Mouse (Mus musculus): ENCODE results near the gene Dhrs13.
"Not testable (repeated sequence)": the region's sequence is repeated elsewhere in the genome, so short reads cannot be mapped to it uniquely, and the experiment has no call there.

Dhrs13 gene

DNA sequence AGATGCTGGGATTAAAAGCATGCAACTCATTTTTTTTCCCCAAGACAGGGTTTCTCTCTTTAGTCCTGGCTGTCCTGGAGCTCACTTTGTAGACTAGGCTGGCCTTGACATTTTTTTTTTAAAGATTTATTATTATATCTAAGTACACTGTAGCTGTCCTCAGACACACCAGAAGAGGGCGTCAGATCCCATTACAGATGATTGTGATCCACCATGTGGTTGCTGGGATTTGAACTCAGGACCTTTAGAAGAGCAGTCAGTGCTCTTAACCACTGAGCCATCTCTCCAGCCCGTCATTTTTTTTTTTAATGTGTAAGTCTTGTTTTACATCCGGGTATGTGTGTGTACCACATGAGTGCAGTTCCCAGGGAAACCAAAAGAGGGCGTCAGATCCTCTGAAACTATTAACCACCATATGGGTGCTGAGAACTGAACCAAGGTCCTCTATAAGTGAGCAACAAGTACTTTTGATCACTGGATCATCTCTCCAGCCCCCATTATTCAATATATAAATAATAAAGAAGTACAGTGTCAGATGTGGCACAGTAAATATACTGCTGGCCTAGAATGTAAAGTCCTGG, 10.3 kb downstream of the Dhrs13 start:
- DNase-seq (ENCODE audit: low read depth, low spot score): not testable (repeated sequence)

DNA sequence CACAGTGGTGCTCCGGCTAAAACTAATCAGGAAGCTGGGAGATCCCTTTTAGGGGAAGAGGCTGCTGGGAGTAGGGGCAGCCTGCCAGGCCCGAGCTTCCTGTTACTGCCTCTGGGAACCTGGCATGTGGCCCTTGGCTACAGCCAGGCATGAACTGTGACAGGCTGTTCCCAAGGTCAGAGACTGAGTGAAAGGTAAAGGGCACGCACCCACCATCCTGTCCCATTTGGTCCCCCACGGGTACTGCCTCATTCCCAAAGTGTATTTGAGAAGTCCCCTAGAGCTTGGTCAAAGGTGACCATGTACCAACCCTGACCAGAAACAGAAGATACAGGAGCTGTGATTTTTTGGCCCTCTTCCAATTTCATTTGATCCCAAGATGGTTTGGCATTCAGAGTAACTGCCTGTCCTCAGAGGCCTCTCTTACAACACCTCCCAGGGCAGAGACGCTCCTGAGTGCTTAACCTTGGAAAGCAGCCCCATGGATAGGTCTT, 12.7 kb downstream of the Dhrs13 start:
- DNase-seq (ENCODE audit: low read depth, low spot score): no peak

DNA sequence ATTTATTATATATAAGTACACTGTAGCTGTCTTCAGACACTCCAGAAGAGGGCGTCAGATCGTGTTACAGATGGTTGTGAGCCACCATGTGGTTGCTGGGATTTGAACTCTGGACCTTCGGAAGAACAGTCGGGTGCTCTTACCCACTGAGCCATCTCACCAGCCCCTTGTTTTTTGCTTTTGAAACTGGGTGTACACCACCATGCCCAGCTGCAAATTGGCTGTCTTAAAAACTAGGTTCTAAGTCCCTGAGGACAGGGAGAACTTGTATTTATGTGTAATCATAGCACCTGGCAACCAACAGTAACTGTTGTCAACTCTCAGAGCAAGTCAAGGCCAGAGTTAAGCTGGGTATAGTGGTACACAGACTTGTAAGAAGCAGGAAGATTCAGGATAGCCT, 16.6 kb downstream of the Dhrs13 start:
- DNase-seq (ENCODE audit: low read depth, low spot score): not testable (repeated sequence)

DNA sequence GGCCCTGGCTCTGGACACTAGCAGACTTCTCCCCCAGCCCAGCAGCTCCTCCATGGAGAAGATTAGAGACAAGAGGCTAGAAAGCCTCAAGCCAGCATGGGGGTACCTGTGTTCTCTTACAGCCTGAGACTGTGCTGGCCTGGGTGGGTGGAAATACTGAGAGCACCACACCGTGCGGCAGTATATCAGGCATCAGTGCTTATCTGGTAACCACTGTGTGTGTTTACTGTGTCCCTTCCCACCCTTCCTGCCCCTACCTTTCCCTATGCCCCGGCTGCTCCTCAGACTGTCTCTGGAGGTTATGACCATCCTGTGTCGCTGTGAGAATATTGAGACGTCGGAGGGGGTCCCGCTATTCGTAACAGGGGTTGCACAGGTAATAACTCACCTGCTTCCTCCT, 21.0 kb downstream of the Dhrs13 start:
- no peak for DNase-seq (ENCODE audit: low read depth, low spot score)

DNA sequence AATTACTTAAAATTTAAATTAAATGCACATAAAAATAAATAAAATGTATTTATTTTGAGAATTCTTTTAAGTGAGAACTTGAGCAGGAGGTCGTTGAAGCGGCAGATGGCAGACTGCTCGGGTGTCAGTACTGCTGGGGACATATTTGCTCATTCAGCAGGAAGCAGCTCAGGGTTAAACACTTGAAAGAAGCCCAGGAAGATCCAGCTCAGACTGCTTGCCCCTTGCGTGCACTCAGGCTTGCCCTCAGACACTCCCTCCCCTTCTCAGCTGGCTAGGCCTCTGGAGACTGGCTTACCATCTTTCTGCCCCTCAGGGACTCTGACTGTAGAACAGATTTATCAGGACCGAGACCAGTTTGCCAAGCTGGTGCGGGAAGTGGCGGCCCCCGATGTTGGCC, 24.9 kb downstream of the Dhrs13 start:
- no peak for DNase-seq (ENCODE audit: low read depth, low spot score)

DNA sequence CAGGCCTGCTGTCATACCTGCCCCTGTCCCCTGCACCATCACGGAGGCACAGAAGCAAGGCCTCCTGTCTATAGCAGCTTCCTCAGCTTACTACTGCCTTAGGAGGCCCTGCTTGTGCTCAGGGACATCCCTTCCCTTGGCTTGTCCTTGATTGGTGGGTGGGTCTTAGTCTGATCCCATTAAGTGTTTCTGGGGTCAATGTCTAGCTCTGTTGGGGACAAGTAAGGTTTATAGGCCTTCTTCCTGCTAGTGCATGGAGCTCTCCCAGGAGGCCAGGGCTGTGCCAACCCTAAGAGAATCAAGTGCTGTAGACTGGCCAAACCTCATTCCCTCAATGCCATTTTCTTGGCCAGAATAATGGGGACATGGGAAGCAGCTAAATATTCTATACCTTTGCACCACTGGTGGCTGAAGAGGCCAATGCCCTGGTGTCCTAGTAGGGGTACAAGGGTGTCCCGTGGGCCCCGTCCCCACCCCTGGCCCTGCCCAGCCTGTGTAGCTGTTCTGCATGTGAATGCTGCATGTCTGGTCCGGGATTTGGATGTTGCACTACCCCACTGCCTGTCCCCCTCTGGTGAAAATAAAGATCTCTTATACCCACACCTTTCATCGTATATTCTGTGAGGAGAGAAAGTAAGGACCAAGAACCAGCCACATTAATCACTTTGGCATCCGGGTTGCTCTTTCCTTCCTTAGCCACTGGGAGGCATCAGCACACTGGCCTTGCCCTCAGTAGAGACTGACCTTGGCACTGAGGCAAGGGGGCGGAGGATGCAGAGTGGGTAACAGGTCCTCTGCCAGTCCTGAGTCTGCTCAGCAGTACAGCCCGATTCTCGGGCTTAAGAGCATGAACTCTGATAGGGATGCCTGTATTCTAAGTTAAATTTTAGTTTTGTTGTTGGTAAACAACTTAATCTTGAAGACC, 28.0 kb downstream of the Dhrs13 start:
- peak; percentile 68 for DNase-seq (ENCODE audit: low read depth, low spot score)

DNA sequence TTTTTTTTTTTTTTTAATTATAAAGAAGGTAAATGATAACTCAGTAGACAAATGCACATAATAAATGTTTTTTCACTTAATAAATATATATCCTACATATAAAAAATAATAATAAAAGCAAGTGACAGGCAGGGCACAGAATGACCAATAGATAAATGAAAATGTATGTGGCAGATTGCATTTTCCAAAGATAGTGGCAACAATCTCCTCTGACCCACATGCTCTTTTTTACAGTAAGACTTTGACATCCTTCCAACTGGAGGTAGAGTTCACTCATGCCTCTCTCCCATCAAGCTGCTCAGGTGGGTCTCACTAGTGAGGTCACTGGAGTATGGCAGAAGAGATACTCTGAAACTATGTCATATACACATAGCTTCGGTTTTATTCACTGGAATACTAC, 30.5 kb downstream of the Dhrs13 start:
- no peak for DNase-seq (ENCODE audit: low read depth, low spot score)

DNA sequence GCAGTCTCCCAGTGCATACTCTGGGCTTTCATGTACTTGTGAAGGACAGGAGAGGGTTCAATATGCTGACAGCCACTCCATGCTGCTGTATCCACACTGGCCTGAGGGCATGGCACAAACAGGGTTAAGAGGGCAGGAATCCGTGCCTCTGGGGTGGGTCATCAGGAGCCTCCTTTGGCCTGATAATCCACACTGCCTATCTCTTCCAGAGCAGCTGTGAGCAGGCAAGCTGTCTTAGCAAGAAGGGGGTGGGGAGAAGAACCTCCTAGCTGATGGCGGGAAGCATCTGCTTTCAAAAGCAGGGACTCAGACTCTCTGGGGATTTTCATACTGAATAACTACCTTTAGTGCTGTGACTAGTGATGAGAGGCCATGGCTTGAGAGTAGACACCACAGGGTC, 33.8 kb downstream of the Dhrs13 start:
- no peak for DNase-seq (ENCODE audit: low read depth, low spot score)

DNA sequence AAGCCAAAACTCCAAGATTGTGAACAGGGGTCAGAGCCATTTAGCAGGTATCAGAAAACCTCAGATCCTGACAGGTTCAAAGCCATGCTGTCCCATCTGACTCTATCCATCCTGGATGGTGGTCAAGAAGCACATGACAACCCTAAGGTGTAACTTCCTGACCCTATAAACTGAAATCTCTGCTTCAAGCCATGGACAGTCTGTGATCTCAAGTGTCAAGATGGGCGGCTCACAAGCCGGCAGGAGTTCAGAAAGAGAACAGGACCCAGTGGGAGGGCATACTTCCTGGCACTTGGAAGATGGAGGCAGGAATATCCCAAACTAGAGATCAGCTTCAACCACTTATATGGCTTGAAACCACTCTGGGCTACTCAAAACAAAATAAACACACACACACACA, 34.6 kb downstream of the Dhrs13 start:
- DNase-seq (ENCODE audit: low read depth, low spot score): no peak

DNA sequence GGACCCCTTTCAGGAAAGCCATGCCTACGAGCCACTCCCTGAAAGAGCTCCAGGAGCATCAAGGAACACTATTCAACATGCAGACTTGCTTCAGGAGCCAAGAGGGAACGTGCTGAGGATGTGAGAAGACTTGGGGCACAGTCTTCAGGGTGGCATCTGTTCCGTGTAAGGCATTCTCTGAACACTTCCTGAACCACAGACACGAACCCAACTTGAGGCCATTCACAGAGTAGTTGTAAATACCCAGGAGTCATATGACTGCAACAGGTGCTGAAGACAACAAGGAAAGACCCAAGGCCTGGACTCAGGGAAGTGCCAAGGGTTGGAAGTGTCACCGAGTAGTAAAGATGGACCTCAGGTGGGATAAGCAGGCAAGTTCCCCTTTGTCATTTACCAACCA, 35.5 kb downstream of the Dhrs13 start:
- no peak for DNase-seq (ENCODE audit: low read depth, low spot score)

DNA sequence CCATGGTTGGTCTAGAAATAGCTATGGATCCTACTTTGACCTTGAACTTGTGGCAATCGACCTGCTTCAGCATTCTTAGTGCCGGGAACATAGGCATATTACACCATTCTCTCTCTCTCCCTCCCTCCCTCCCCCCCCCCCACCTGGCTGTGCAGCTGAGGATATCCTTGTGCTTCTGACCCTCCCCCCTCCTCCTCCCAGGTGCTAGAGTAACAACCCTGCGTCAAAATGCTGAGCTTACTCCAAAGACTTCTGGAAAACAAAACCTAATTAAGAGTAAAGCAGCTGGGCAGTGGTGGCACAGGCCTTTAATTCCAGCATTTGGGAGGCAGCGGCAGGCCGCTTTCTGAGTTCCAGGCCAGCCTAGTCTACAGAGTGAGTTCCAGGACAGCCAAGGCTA, 37.0 kb downstream of the Dhrs13 start:
- no peak for DNase-seq (ENCODE audit: low read depth, low spot score)

DNA sequence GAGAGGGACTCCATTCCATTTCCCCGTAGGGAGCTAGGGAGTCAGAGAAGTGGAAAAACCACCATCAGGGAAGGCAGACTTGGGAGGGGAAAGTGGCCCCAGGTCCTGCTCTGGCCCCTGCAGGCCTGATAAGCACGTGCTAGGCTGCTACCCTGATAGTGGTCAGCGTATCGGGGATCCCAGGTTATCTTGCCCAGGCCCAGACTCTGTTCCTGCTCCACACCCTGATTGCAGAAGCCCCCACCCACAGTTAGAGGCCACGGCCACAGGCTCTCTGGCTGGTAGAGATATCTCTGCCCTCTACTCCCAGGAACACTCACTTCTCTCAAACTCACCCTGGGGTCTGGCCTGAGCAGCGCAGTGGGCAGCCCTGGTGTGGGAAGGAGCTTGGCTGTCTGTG, 37.6 kb downstream of the Dhrs13 start:
- no peak for DNase-seq (ENCODE audit: low read depth, low spot score)

DNA sequence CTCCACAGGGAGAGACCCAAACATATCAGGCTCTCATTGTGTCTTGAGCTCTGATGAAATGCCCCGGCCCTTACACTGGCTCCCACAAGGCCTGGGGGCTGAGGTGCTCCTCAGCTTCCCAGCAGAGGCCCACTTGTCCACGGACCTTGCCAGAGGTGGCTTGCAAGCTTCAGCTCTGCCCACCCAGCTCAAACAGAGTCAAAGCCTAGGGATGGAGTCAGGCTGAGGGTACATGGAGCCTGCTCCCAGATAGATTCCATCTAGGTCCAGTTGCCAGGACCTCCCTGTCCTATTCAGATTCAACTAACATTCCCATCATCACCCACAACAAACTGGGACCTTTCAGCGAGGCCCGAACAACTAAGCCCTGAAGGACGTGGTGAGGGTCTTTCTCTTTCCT, 39.9 kb downstream of the Dhrs13 start:
- DNase-seq (ENCODE audit: low read depth, low spot score): no peak

DNA sequence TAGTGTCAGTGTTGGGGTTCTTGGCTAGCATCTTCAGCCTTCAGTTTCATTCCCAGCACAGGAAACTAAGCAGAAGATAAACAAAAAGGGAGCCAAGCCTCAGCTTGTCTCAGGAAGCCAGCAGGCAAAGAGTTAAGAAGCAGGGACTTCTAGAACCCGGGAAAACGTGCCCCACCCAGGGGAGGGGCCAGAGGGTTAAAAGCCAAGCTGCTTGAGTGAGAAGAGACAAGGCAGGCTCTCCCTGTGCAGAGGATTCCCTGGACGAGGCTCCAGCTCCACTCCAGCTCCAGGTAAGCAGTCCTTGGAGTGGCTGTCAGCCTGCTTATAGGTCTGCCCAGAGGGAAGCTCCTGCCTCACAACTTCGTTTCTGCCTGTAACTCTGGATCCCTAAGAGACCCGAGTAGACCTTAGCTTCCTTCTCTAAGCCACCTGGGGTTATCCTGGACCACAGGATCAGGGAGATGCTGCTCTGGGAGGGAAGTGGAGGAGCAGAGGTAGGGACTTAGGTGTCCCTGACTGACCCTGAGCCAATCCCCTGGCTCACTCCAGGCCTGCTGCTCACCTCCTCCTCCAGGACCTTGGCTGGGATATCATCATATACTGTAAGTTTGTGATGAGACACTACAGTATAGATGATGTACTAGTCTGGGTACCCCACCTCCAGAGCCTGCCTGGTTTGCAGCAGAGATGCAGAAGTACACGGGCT, 40.5 kb downstream of the Dhrs13 start:
- DNase-seq (ENCODE audit: low read depth, low spot score): no peak

DNA sequence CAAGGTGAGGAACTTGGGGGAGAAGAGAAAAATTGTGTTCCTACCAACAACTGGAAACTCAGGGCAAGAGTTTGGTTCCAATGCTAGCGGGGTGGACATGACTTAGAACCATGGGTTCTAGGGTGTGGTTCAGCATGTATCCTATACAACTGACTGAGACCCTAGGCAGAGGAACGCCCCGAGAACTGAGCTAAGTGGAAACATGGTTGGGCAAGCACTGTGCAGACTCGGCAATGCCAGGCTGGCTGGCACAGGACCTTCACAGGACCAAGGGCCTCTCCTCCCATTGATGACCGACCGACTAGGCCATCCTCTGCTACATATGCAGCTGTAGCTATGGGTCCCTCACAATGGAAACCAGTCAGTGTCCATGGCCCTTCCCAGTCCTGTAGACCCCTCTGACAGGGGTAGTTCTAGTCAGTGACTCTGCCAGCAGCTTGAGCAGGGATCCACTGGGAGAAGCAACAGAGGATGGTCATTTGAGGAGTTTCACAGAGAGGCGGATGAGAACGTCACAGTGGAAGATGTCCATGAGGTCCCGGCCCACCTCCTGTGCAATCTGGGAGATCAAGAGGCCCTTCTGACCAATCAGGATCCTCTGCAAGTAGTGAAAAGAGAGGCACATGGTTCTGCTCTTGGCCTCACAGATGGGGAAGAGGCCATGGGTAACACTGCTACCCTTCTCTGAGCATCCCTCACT, 41.6 kb downstream of the Dhrs13 start:
- no peak for DNase-seq (ENCODE audit: low read depth, low spot score)

DNA sequence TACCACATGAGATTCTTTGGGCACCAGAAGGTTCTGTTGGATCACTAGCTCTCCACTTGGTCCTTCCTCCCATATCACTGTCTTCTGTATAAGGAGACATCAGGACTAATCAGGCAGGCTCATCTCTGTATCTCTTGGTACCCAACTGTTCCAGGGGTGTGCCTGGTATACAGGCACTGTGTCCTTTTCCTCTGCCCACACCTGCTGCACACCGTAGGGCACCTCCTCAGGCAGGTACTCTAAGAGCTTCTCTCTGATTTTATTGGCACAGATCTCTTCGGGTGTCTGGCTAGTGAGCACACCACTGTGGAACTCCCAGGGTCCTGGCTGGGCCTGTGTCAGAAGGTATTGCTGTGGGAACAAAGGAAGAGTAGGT, 42.2 kb downstream of the Dhrs13 start:
- DNase-seq (ENCODE audit: low read depth, low spot score): no peak

DNA sequence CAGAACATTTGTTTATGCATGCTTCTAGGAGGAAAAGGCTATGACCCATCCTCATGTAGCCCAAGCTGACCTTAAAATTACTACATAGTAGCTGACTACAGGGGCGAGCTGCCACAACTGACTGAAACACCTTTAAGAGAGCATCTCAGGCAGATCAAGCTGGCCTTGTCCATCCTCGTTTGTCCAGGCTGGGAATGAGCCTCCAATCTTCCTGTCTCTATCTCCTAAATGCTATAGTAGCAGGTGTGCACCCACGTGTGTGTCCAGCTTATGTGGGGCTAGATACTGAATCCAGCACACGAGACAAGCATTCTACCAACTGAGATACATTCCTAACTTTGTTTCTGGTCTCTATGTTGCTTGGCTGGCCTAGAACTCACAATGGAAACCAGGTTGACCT, 42.6 kb downstream of the Dhrs13 start:
- no peak for DNase-seq (ENCODE audit: low read depth, low spot score)

DNA sequence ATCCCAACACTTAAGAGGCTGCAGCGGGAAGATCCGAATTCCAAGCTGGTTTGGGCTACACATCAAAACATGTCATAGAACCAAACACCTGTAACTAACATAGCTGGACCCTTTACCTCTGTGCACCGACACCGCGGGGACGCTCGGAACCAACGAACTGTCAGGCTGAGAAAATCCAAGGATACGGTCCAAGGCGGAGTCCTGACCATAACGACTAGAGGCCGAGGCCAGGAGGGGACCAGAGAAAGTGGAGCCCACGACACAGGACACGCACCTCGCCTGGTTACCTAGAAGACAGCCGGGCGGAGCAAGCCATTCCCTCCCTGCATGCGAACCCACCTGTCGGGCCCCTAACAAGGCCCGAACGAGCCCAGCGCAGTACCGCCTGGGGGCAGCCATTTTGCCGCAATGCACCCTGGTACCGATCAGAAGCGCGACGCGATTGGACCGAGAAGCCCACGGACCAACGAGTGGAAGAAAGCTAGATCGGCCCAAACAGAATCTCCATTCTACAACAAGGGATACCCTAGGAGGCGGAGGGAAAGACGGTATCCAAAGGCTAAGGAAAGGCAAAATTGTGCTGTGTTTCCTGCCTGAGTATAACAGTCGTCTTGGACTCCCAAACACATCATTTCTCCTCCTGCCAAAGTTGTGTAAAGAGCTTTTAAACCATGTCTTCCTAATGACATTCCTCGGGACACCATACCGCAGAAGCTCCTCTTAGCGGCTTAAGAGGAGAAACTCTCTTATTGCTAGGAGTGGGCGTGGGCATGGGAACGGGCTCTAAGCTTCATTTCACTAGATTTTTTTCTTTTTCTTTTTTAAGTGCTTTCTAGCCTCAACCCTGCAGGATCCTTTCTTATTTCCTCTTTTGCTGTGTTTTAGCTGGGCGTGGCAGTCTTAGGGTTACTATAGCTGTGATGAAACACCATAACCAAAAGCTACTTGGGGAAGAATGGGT, 48.2 kb downstream of the Dhrs13 start, which contains the start of gene Eral1:
TSS of gene Eral1 (minus strand) at position 423 of the 961 bp plus-strand sequence.
- DNase-seq (ENCODE audit: low read depth, low spot score): peak; percentile 84

DNA sequence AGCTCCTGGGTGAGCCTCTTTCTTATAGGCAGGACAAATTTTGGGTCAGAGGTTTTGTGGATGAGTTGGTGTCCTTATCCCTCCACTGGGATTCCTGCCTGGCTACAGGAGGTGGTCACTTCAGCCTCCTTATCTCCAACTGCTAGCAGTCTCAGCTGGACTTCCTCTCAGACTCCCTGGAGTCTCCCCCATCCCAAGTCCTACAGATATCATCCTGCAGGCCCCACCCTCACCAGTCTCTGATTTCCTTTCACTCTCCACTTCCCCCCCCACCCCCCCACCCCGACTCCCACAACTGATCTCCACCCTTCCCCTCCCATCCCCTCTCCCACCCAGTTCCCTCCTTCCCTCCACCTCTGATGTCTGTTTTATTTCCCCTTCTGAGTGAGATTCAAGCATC, 51.5 kb downstream of the Dhrs13 start:
- DNase-seq (ENCODE audit: low read depth, low spot score): no peak

DNA sequence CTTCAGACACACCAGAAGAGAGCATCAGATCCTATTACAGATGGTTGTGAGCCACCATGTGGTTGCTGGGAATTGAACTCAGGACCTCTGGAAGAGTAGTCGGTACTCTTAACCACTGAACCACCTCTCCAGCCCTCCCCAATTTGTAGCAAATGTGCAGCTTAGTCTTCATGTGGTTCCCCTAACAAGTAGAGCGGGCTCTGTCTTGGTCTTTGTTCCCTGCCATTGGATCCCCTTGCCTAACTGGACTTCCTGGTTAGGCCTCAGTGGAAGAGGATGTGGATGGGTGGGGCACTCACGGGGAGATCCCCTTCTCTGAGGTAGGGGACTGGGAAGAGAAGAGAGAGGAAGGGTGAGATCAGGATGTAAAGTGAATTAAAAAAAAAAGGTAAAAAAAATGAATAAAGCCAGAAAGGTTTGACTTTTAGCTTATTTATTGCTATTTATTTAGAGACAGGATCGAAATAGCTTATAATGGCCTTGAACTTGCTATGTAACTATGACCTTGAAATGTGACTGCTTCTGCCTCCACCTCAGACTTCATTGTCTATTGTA, 54.9 kb downstream of the Dhrs13 start:
- DNase-seq (ENCODE audit: low read depth, low spot score): no peak

Measured in A20 (cell line).